Mouse (Mus musculus) forebrain, embryonic 11.5 days (tissue): ENCODE measurements at regions not wholly inside any gene's neighbourhood (a gene's known extent, or its start where the extent isn't known, plus 50 kb on each side); places are given as distances from the start of the nearest gene placed in this dataset.

Source experiments
- ATAC-seq: fragments of 200-750 bp; cut with Nextera tagmentation; replicated peaks from 2 replicates; pipeline ENCODE4 v1.8.0; 2017; ENCODE audit warnings: moderate TSS enrichment; ENCODE audit not compliant: low FRiP score
- DNase-seq: peaks from one replicate; pipeline ENCODE4 v3.0.0-alpha.2; 2017; ENCODE audit warnings: low spot score
- H3K27ac ChIP-seq: fragments of 300-500 bp; sonication (generic); 2 replicates; pipeline ENCODE4 v1.5.1; 2014; ENCODE audit warnings: low read depth, low read length
- H3K27me3 ChIP-seq: fragments of 300-500 bp; sonication (generic); 2 replicates; pipeline ENCODE4 v1.6.1; 2014; ENCODE audit warnings: mild to moderate bottlenecking, low read length, mixed read lengths; ENCODE audit not compliant: control insufficient read depth, insufficient read depth
- H3K36me3 ChIP-seq: fragments of 300-500 bp; sonication (generic); 2 replicates; pipeline ENCODE4 v1.6.1; 2014; ENCODE audit warnings: mild to moderate bottlenecking, low read length, moderate library complexity, mixed read lengths; ENCODE audit not compliant: control insufficient read depth, insufficient read depth
- H3K4me1 ChIP-seq: fragments of 300-500 bp; sonication (generic); replicated peaks from 2 replicates; pipeline ENCODE4 v1.6.1; 2014; ENCODE audit warnings: low read length, mixed read lengths; ENCODE audit not compliant: control insufficient read depth, insufficient read depth
- H3K4me2 ChIP-seq: fragments of 300-500 bp; sonication (generic); 2 replicates; pipeline ENCODE4 v1.6.1; 2014; ENCODE audit warnings: low read depth, mild to moderate bottlenecking, low read length, moderate library complexity, mixed read lengths; ENCODE audit not compliant: severe bottlenecking
- H3K4me3 ChIP-seq: fragments of 300-500 bp; sonication (generic); 2 replicates; pipeline ENCODE4 v1.5.1; 2014; ENCODE audit warnings: low read depth, low read length
- H3K9ac ChIP-seq: fragments of 300-500 bp; sonication (generic); 2 replicates; pipeline ENCODE4 v1.6.1; 2014; ENCODE audit warnings: low read length
- H3K9me3 ChIP-seq: fragments of 300-500 bp; sonication (generic); 2 replicates; pipeline ENCODE4 v1.6.1; 2016; ENCODE audit warnings: low read length, mixed read lengths; ENCODE audit not compliant: control insufficient read depth
- WGBS: fragments of 180-500 bp; shearing (Covaris S2); extraction: QIAGEN DNeasy Blood & Tissue Kit; methylation state at CpG from one replicate; pipeline ENCODE4 v1.1.7; 2014; 5-methylcytosine and 5-hydroxymethylcytosine counted together

GRCm38 (mm10) chr2:148327552-148327951 is 67.6 kb upstream of the Sstr4 start:
- DNase-seq (no peak), ATAC-seq (no peak)
- no peaks in the 10 kb centered on the region for H3K9me3 ChIP-seq
- H3K27ac ChIP-seq, result no peak overlapping the region
- no peak overlapping the region for H3K4me2 ChIP-seq
- no peaks in the 10 kb centered on the region for H3K4me1 ChIP-seq
- H3K4me3 ChIP-seq, result no peak overlapping the region
- H3K27me3 ChIP-seq, result no peaks in the 10 kb centered on the region
- WGBS, result 73% methylated on average over 1 of the region's 1 CpGs
- no peaks in the 10 kb centered on the region for H3K36me3 ChIP-seq
- H3K9ac ChIP-seq, result no peak overlapping the region

GRCm38 (mm10) chr2:148330368-148330767 is 64.8 kb upstream of the Sstr4 start:
- Histone ChIP-seq H3K4me1 (no peaks in the 10 kb centered on the region), H3K4me3 (no peak overlapping the region), H3K9ac (no peak overlapping the region), H3K9me3 (no peaks in the 10 kb centered on the region), H3K36me3 (no peaks in the 10 kb centered on the region), H3K4me2 (no peak overlapping the region), H3K27me3 (no peaks in the 10 kb centered on the region), H3K27ac (no peak overlapping the region)
- no peak for ATAC-seq
- WGBS, result 88% methylated on average over 2 of the region's 2 CpGs
- no peak for DNase-seq

GRCm38 (mm10) chr2:148334555-148334954 is 60.6 kb upstream of the Sstr4 start:
- Histone ChIP-seq H3K27ac (no peak overlapping the region), H3K9me3 (no peaks in the 10 kb centered on the region), H3K27me3 (no peaks in the 10 kb centered on the region), H3K4me2 (no peak overlapping the region), H3K36me3 (no peaks in the 10 kb centered on the region), H3K9ac (no peak overlapping the region), H3K4me1 (no peaks in the 10 kb centered on the region), H3K4me3 (no peak overlapping the region)
- 92% methylated on average over 1 of the region's 1 CpGs for WGBS
- no peak for DNase-seq
- no peak for ATAC-seq

GRCm38 (mm10) chr2:148336626-148337025 is 58.5 kb upstream of the Sstr4 start:
- no peaks in the 10 kb centered on the region for H3K27me3 ChIP-seq
- no peaks in the 10 kb centered on the region for H3K36me3 ChIP-seq
- H3K4me2 ChIP-seq, result no peak overlapping the region
- H3K9me3 ChIP-seq, result no peaks in the 10 kb centered on the region
- no peak overlapping the region for H3K4me3 ChIP-seq
- H3K4me1 ChIP-seq, result no peaks in the 10 kb centered on the region
- ATAC-seq, result no peak
- no peak overlapping the region for H3K9ac ChIP-seq
- 84% methylated on average over 2 of the region's 2 CpGs for WGBS
- H3K27ac ChIP-seq, result no peak overlapping the region
- DNase-seq, result no peak

- no peaks in the 10 kb centered on the region for H3K9me3 ChIP-seq
- ATAC-seq (no peak), DNase-seq (no peak)
- H3K4me3 ChIP-seq, result no peak overlapping the region
- 46% methylated on average over 6 of the region's 6 CpGs for WGBS
- H3K9ac ChIP-seq, result no peak overlapping the region
- H3K27me3 ChIP-seq, result no peaks in the 10 kb centered on the region
- no peaks in the 10 kb centered on the region for H3K4me1 ChIP-seq
- no peaks in the 10 kb centered on the region for H3K36me3 ChIP-seq
- no peak overlapping the region for H3K4me2 ChIP-seq
- no peak overlapping the region for H3K27ac ChIP-seq
These were observed 56.8 kb upstream of the Sstr4 start for GRCm38 (mm10) chr2:148338308-148338768.

- Histone ChIP-seq H3K27ac (no peak overlapping the region), H3K9me3 (no peaks in the 10 kb centered on the region), H3K36me3 (no peaks in the 10 kb centered on the region), H3K27me3 (no peaks in the 10 kb centered on the region), H3K4me2 (no peak overlapping the region), H3K4me3 (no peak overlapping the region), H3K9ac (no peak overlapping the region), H3K4me1 (no peaks in the 10 kb centered on the region)
- DNase-seq (no peak), ATAC-seq (no peak)
These were observed 56.2 kb upstream of the Sstr4 start for GRCm38 (mm10) chr2:148338894-148339293.

GRCm38 (mm10) chr2:148344193-148344592 is 51.0 kb upstream of the Sstr4 start:
- Histone ChIP-seq H3K9ac (no peak overlapping the region), H3K9me3 (no peaks in the 10 kb centered on the region), H3K36me3 (no peaks in the 10 kb centered on the region), H3K4me3 (no peak overlapping the region), H3K27me3 (no peaks in the 10 kb centered on the region), H3K27ac (no peak overlapping the region), H3K4me2 (no peak overlapping the region), H3K4me1 (no peaks in the 10 kb centered on the region)
- 83% methylated on average over 2 of the region's 2 CpGs for WGBS
- no peak for ATAC-seq
- no peak for DNase-seq
